Mouse (Mus musculus): ENCODE measurements around the gene Plekha6.
"Not testable (repeated sequence)": the region's sequence is repeated elsewhere in the genome, so short reads cannot be mapped to it uniquely, and the experiment has no call there.

Plekha6 gene

GRCm38 (mm10) chr1:133307318-133307717 is 143.3 kb downstream of the Plekha6 start:
- in situ Hi-C loops (cut with MboI; ENCODE audit: low sequenced_read_pairs), result loop anchor here (10.0 to 25.0 kb wide), 2 partner anchors 133 to 270 kb away; partner anchors contain the start of genes Mdm4 and Pik3c2b

GRCm38 (mm10) chr1:133309652-133310267 is 145.8 kb downstream of the Plekha6 start, which contains the start of gene Golt1a:
Gene Golt1a (plus strand): TSS chr1:133309800.
- in situ Hi-C loops (cut with MboI; ENCODE audit: low sequenced_read_pairs), result loop anchor here (10.0 to 25.0 kb wide), 2 partner anchors 135 to 272 kb away; partner anchors contain the start of genes Mdm4 and Pik3c2b

DNA sequence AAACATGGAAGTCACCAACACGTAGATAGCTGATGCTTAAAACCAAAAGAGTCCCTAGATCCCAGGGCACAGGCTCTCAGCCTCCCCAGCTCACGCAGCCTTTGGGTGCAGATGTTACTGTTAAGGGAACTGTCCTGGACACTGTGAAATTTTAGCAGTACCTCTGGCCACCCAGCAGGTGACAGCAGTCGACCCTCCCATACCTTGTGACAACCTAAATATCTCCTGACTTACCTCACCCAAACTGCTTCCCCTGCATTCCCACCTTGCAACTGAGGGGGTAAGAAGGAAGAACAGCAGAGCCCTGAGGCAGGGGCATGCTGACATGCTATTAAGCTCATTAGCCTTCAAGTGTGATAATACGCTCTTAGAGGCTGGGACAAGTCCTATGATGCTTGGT is 147.2 kb downstream of the Plekha6 start:
- in situ Hi-C loops (cut with MboI; ENCODE audit: low sequenced_read_pairs), result loop anchor here (25.0 kb wide), 1 partner anchor 274 kb away; the partner anchor contains the start of genes Mdm4 and Pik3c2b

- in situ Hi-C loops (cut with MboI; ENCODE audit: low sequenced_read_pairs), result loop anchor here (25.0 kb wide), 1 partner anchor 275 kb away; the partner anchor contains the start of genes Mdm4 and Pik3c2b
Measured at GRCm38 (mm10) chr1:133311946-133312345, 147.9 kb downstream of the Plekha6 start.

- in situ Hi-C loops (cut with MboI; ENCODE audit: low sequenced_read_pairs), result loop anchor here (25.0 kb wide), 1 partner anchor 277 kb away; the partner anchor contains the start of genes Mdm4 and Pik3c2b
Measured at GRCm38 (mm10) chr1:133314364-133314763, 150.4 kb downstream of the Plekha6 start.

DNA sequence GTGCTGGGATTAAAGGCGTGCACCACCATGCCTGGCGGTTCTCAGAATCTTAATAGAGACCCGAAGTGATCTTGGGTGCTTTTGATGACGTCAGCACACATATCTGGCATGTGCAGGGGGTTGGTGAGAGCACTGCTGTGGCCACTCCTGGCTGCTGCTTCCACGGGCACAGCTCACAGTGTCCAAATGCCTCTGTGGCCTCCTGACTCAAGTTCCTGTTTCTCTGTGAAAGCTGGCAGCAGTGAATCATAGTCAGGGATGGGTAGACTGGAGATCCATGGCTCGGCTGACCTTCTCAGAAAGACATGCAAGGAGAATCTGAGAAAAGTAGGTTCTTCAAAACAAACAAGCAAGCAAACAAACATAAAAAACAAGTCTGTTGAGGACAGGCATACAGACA is 151.8 kb downstream of the Plekha6 start:
- in situ Hi-C loops (cut with MboI; ENCODE audit: low sequenced_read_pairs), result loop anchor here (25.0 kb wide), 1 partner anchor 278 kb away; the partner anchor contains the start of genes Mdm4 and Pik3c2b

DNA sequence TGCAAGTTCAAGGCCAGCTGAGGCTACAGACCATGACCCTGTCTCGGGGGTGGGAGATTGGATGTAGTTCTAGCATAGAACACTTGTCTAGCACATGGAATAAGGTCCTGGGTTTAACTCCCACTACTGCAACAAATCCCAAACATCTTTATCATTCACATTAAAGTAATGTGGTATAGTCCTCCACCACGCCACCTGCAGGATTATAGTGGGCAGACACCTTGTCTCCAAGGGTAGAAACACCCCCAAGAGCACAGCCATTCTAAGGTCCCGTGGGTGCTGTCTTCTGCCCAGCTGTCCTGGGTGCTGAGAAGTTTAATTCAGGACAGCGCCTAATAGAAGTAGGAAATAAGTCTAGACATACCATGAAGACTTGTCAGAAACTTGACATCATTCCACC is 152.6 kb downstream of the Plekha6 start:
- in situ Hi-C loops (cut with MboI; ENCODE audit: low sequenced_read_pairs), result loop anchor here (25.0 kb wide), 1 partner anchor 279 kb away; the partner anchor contains the start of genes Mdm4 and Pik3c2b

DNA sequence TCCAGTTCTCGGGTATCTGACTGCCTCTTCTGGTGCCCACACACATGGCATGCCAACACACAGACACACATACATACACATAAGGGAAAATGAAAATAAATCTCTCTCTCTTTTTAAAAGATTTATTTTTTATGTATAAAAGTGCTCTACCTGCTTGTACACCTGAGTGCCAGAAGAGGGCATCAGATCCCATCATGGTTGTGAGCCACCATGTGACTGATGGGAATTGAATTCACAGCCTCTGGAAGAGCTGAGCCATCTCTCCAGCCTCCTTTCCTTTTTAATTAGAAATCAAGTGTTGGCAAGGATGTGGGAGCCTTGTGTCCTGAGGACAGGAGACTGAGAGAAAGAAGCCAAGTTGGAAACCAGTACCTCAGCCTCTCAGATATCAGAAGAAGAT is 153.1 kb downstream of the Plekha6 start:
- in situ Hi-C loops (cut with MboI; ENCODE audit: low sequenced_read_pairs), result loop anchor here (25.0 kb wide), 1 partner anchor 280 kb away; the partner anchor contains the start of genes Mdm4 and Pik3c2b

DNA sequence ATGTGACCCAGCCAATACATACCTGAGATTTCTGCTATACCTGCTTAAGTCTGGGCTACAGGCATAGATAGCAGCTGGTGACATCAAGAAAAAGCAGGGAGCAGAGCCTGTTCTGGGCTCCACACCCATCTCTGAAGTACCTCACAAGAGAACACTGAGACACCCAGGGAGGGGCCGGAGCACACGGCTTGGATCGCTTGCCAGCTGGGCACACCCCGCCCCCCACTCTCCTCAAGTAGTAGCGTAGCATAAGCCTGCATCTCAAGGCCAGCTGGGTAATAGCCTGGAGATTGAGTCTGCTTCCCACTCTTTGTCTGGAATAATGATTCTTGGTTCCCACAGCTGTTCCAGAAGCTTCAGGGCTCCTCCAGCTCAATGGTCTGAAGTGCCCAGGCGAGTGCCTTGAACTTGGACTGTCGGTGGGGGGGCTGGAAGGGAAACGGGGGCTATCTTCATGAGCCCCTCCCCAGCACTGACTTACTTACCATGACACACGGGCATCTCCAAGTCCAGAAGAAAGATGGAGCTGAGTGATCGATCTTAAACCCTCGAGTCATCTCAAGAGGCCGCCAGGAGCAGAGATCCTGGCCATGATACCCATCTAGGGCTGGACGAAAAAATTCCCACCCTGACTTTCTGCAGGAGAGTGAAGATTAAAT is 157.4 kb downstream of the Plekha6 start, which contains the start of gene Kiss1:
TSS of gene Kiss1 (plus strand) at position 609 of the 659 bp plus-strand sequence.
- in situ Hi-C loops (cut with MboI; ENCODE audit: low sequenced_read_pairs), result loop anchor here (25.0 kb wide), 1 partner anchor 284 kb away; the partner anchor contains the start of genes Mdm4 and Pik3c2b

- in situ Hi-C loops (cut with MboI; ENCODE audit: low sequenced_read_pairs), result loop anchor here (25.0 kb wide), 1 partner anchor 286 kb away; the partner anchor contains the start of genes Mdm4 and Pik3c2b
Measured at GRCm38 (mm10) chr1:133323333-133323732, 159.3 kb downstream of the Plekha6 start.

- in situ Hi-C loops (cut with MboI; ENCODE audit: low sequenced_read_pairs), result no loop called here
Measured at GRCm38 (mm10) chr1:133325951-133326350, 161.9 kb downstream of the Plekha6 start.

DNA sequence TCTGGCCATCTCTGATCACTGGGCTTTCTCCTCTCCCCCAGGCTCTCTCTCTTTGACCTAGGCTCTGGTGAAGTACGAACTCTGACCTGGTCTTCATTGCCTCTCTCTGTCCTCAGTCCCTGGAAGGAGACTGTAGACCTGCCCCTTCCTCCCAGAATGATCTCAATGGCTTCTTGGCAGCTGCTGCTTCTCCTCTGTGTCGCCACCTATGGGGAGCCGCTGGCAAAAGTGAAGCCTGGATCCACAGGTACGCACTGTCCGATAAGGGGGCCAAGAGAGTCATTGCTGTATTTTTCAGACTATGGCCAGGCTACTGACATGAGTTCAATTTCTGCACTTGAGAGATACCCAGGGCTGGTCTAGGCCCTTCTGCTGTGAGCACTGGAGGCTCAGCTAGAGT is 163.1 kb downstream of the Plekha6 start:
- in situ Hi-C loops (cut with MboI; ENCODE audit: low sequenced_read_pairs), result no loop called here

DNA sequence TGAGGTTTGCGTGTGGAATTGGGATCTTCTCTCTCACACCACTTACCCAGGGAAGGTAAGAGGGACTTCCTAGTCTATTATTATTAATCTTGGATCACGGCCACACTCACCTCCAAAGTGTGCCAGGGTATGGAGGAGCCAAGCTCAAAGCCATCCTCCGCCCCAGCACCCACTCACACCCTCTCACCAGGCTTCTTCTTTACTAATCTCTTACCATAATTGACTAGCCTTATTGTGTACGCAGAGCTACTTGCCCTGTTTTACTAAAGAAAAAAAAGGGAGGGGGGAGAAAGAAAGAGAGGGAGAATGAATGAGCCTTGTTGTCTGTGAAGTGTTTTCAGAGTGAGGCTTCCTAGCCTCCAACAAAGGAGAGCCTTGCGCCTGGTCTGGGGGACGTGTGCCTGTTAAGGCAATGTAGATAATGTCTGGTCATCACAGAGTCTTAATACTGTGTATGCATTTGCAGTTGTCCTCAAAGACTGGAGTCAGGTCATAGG is 164.3 kb downstream of the Plekha6 start:
- in situ Hi-C loops (cut with MboI; ENCODE audit: low sequenced_read_pairs), result no loop called here

DNA sequence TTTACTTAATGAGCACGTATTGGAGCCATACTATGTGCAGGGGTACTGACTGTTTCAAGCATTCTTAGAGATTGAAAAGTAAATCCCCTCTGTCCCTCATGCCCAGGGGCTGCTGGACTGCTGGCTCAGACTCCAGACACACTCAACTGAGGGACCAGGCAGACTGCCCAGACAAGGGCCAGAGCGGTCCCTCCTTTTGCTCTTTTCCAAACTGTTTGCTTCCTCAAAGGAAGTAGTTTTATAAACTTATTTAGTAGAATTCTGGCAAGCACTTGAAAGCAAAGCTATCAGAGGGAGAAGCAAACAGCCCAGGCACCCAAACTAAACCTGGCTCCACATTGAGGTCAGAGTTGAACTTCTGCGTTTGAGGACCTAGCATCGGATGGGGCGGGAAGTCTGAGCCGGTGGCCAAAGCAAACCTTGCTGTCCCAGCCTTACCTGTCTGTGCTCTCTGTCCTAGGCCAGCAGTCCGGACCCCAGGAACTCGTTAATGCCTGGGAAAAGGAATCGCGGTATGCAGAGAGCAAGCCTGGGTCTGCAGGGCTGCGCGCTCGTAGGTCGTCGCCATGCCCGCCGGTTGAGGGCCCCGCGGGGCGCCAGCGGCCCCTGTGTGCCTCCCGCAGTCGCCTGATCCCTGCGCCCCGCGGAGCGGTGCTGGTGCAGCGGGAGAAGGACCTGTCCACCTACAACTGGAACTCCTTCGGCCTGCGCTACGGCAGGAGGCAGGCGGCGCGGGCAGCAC is 165.1 kb downstream of the Plekha6 start:
- in situ Hi-C loops (cut with MboI; ENCODE audit: low sequenced_read_pairs), result no loop called here

- in situ Hi-C loops (cut with MboI; ENCODE audit: low sequenced_read_pairs), result no loop called here
Measured at GRCm38 (mm10) chr1:133329638-133329964, 165.6 kb downstream of the Plekha6 start.

DNA sequence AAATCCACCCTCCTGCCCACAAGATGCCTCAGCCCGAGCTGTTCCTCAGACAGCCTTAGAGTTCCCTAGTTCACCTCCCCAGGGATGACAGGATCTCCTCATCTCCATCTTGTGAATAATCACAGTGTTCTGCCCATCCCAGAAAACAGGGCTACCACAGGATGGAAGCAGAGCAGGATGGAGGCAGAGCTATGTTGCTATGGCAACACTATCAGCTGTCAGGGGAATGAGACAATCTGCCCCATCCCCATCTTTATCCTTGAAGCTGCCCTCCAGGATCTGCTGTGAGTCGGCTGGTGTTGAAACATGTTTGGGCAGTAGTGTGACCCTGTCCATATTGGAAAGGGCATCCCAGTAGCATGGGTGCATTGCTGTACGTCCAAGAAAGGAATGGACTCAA is 167.1 kb downstream of the Plekha6 start:
- in situ Hi-C loops (cut with MboI; ENCODE audit: low sequenced_read_pairs), result no loop called here

GRCm38 (mm10) chr1:133332656-133333430 is 168.8 kb downstream of the Plekha6 start:
- in situ Hi-C loops (cut with MboI; ENCODE audit: low sequenced_read_pairs), result no loop called here

- in situ Hi-C loops (cut with MboI; ENCODE audit: low sequenced_read_pairs), result no loop called here
Measured at GRCm38 (mm10) chr1:133333937-133334336, 169.9 kb downstream of the Plekha6 start.

- in situ Hi-C loops (cut with MboI; ENCODE audit: low sequenced_read_pairs), result not testable (repeated sequence)
Measured at GRCm38 (mm10) chr1:133340403-133340802, 176.4 kb downstream of the Plekha6 start.

DNA sequence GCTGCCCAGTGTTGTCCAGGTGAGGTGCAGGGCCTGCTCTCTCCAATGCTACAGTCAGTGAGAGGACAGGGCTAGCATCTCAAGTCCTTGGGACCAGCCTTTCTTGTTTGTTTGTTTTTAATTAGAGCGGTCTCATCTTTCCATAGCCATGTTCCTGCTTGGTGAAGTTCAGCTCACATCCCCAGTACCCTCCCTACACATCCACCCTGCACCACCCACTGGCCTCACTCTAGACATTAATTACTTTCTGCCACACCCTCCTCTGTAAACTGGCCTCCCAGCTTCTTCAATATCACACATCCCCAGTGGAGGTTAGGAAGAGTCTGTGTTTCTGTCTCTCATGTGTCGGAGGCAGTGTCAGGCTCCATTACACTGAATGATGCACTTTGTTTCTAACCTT is 180.3 kb downstream of the Plekha6 start:
- in situ Hi-C loops (cut with MboI; ENCODE audit: low sequenced_read_pairs), result no loop called here

Data from CH12F3 (cell line).